In genomic region chr2:3332056-3332455, GRCm38 (mm10) we compare ENCODE assay signal across 8 mouse cellular contexts. TPM values are rescaled to one million over a fixed set of nuclear protein-coding genes. Genes with fewer than 3 reads are reported as not detected.
DNase-seq lines count a peak whose midpoint lies in the region; ATAC-seq and TF ChIP-seq lines count a peak whose summit lies in the region.

No protein-coding gene starts in this region.

- peaks cover 24% of the 10 kb centered on the region for H3K4me1 ChIP-seq in lung, embryonic 15.5 days
- peaks cover 9% of the 10 kb centered on the region; the same call in 1 of the 2 replicates for H3K4me1 ChIP-seq in embryonic facial prominence, embryonic 12.5 days
- peaks cover 3% of the 10 kb centered on the region; the same call in 1 of the 2 replicates for H3K4me1 ChIP-seq in intestine, postnatal 0 days (replicated peaks; ENCODE audit: control insufficient read depth, insufficient read depth, low read length)
- H3K4me1 ChIP-seq in neural tube, embryonic 15.5 days: peaks cover 30% of the 10 kb centered on the region

- peak overlapping the region; percentile 68 for H3K4me3 ChIP-seq in lung, embryonic 15.5 days
- peak overlapping the region; percentile 70 for H3K4me3 ChIP-seq in embryonic facial prominence, embryonic 12.5 days
- peak overlapping the region; percentile 76 for H3K4me3 ChIP-seq in intestine, postnatal 0 days (ENCODE audit: low read depth, low read length)
- peak overlapping the region; percentile 71 for H3K4me3 ChIP-seq in neural tube, embryonic 15.5 days (replicated peaks)

- H3K36me3 ChIP-seq in lung, embryonic 15.5 days: peaks cover 20% of the 10 kb centered on the region
- H3K36me3 ChIP-seq in embryonic facial prominence, embryonic 12.5 days: peaks cover 15% of the 10 kb centered on the region
- H3K36me3 ChIP-seq in intestine, postnatal 0 days (ENCODE audit: control insufficient read depth, insufficient read depth): peaks cover 11% of the 10 kb centered on the region
- H3K36me3 ChIP-seq in neural tube, embryonic 15.5 days: peaks cover 23% of the 10 kb centered on the region

- peak overlapping the region; percentile 62 for H3K27ac ChIP-seq in lung, embryonic 15.5 days
- H3K27ac ChIP-seq in embryonic facial prominence, embryonic 12.5 days: peak overlapping the region; percentile 54; the same call in 1 of the 2 replicates
- peak overlapping the region; percentile 84 for H3K27ac ChIP-seq in intestine, postnatal 0 days (ENCODE audit: low read depth, low read length)
- peak overlapping the region; percentile 91 for H3K27ac ChIP-seq in neural tube, embryonic 15.5 days (replicated peaks)

- no peak for DNase-seq in lung, postnatal 14 days
- DNase-seq in Muller cell, postnatal 12 days (ENCODE audit: inconsistent ontology term): no peak
- no peak for DNase-seq in kidney, adult 9 months
- no peak for DNase-seq in adrenal gland, adult 18-20 months (ENCODE audit: low spot score in 2 of 2)

- TF ChIP-seq CTCF in intestine, postnatal 0 days (IDR thresholded peaks at IDR 0.05; ENCODE audit: low read depth): no peak

- peaks cover 14% of the 10 kb centered on the region for H3K27me3 ChIP-seq in lung, embryonic 15.5 days
- H3K27me3 ChIP-seq in embryonic facial prominence, embryonic 12.5 days: peaks cover 7% of the 10 kb centered on the region
- no peaks in the 10 kb centered on the region for H3K27me3 ChIP-seq in intestine, postnatal 0 days (replicated peaks; ENCODE audit: control insufficient read depth, insufficient read depth, low read length)
- H3K27me3 ChIP-seq in neural tube, embryonic 15.5 days (replicated peaks): no peaks in the 10 kb centered on the region

- WGBS in lung, embryonic 15.5 days: under 1% methylated on average over 21 of the region's 21 CpGs
- 2% methylated on average over 21 of the region's 21 CpGs for WGBS in embryonic facial prominence, embryonic 12.5 days
- WGBS in intestine, postnatal 0 days: under 1% methylated on average over 21 of the region's 21 CpGs
- WGBS in neural tube, embryonic 15.5 days: 2% methylated on average over 21 of the region's 21 CpGs

- H3K9me3 ChIP-seq in lung, embryonic 15.5 days: no peaks in the 10 kb centered on the region
- no peaks in the 10 kb centered on the region for H3K9me3 ChIP-seq in embryonic facial prominence, embryonic 12.5 days
- no peaks in the 10 kb centered on the region for H3K9me3 ChIP-seq in intestine, postnatal 0 days (ENCODE audit: control insufficient read depth)
- no peaks in the 10 kb centered on the region for H3K9me3 ChIP-seq in neural tube, embryonic 15.5 days (replicated peaks)

- ATAC-seq in lung, embryonic 15.5 days (ENCODE audit: borderline replicate concordance, extremely low read depth, low FRiP score, low TSS enrichment): no peak
- ATAC-seq in embryonic facial prominence, embryonic 12.5 days (ENCODE audit: insufficient number of reproducible peaks, insufficient read depth, low FRiP score, low TSS enrichment): no peak; the same call in 1 of the 2 replicates
- peak; percentile 1 for ATAC-seq in intestine, postnatal 0 days
- peak; percentile 45; the same call in 1 of the 2 replicates for ATAC-seq in neural tube, embryonic 15.5 days (ENCODE audit: low FRiP score)

- H3K4me2 ChIP-seq in lung, embryonic 15.5 days: peak overlapping the region; percentile 62
- peak overlapping the region; percentile 64 for H3K4me2 ChIP-seq in embryonic facial prominence, embryonic 12.5 days (replicated peaks)
- peak overlapping the region; percentile 84 for H3K4me2 ChIP-seq in intestine, postnatal 0 days (replicated peaks; ENCODE audit: low read depth)
- peak overlapping the region; percentile 71 for H3K4me2 ChIP-seq in neural tube, embryonic 15.5 days

- H3K9ac ChIP-seq in lung, embryonic 15.5 days: peak overlapping the region; percentile 68
- H3K9ac ChIP-seq in embryonic facial prominence, embryonic 12.5 days: peak overlapping the region; percentile 65
- peak overlapping the region; percentile 77 for H3K9ac ChIP-seq in intestine, postnatal 0 days (ENCODE audit: low read depth, low read length)
- H3K9ac ChIP-seq in neural tube, embryonic 15.5 days (replicated peaks): peak overlapping the region; percentile 85

RNA-seq across cellular contexts. Expression of gene Rpp38, which starts 0.4 kb away (rescaled TPM):
- polyA plus RNA-seq in lung, embryonic 15.5 days (2015; fragmentation: Nextera tagmentation; extraction: Ambion mirVana): 18.3 and 19.6 TPM in 2 replicates
- 17.9 and 19.4 TPM in 2 replicates for polyA plus RNA-seq in embryonic facial prominence, embryonic 12.5 days (2016; fragmentation: Nextera tagmentation; extraction: Ambion mirVana)
- 15.4 and 15.6 TPM in 2 replicates for polyA plus RNA-seq in intestine, postnatal 0 days (2015; fragmentation: Nextera tagmentation; extraction: Ambion mirVana)
- 11.6 and 14.1 TPM in 2 replicates for polyA plus RNA-seq in neural tube, embryonic 15.5 days (2015; fragmentation: Nextera tagmentation; extraction: Ambion mirVana)
- 10 to 100 TPM; 13.1 to 16.3 TPM for total RNA-seq in adrenal gland, adult 18-20 months (2021)

RNA-seq across cellular contexts. Expression of gene Acbd7, which starts 3.9 kb away (rescaled TPM):
- 1.1 and 2.0 TPM in 2 replicates for polyA plus RNA-seq in lung, embryonic 15.5 days (2015; fragmentation: Nextera tagmentation; extraction: Ambion mirVana)
- polyA plus RNA-seq in embryonic facial prominence, embryonic 12.5 days (2016; fragmentation: Nextera tagmentation; extraction: Ambion mirVana): 0.79 and 1.7 TPM in 2 replicates
- polyA plus RNA-seq in intestine, postnatal 0 days (2015; fragmentation: Nextera tagmentation; extraction: Ambion mirVana): 0.40 and 0.63 TPM in 2 replicates
- polyA plus RNA-seq in neural tube, embryonic 15.5 days (2015; fragmentation: Nextera tagmentation; extraction: Ambion mirVana): 4.3 and 5.2 TPM in 2 replicates
- total RNA-seq in adrenal gland, adult 18-20 months (2021): under 1 TPM in 1 of 2 experiments, not detected in 1; 0.64 TPM

RNA-seq across cellular contexts. Expression of gene Nmt2, which starts 48.0 kb away (rescaled TPM):
- 37.9 and 42.1 TPM in 2 replicates for polyA plus RNA-seq in lung, embryonic 15.5 days (2015; fragmentation: Nextera tagmentation; extraction: Ambion mirVana)
- polyA plus RNA-seq in embryonic facial prominence, embryonic 12.5 days (2016; fragmentation: Nextera tagmentation; extraction: Ambion mirVana): 44.0 and 45.1 TPM in 2 replicates
- 20.0 and 21.0 TPM in 2 replicates for polyA plus RNA-seq in intestine, postnatal 0 days (2015; fragmentation: Nextera tagmentation; extraction: Ambion mirVana)
- 88.6 and 106 TPM in 2 replicates for polyA plus RNA-seq in neural tube, embryonic 15.5 days (2015; fragmentation: Nextera tagmentation; extraction: Ambion mirVana)
- total RNA-seq in adrenal gland, adult 18-20 months (2021): 10 to 100 TPM; 36.6 to 62.1 TPM

Comparison
In these comparisons a context has a peak if more than half of its experiments do, and no peak if none do; other contexts are left out.
1. ATAC-seq: peak in intestine, postnatal 0 days (single experiment) and neural tube, embryonic 15.5 days (single experiment); none in lung, embryonic 15.5 days (single experiment) and embryonic facial prominence, embryonic 12.5 days (single experiment).
2. Peak in every context shown above with its lines, with median percentiles within 50 percentile points of each other: H3K27ac ChIP-seq, H3K4me2 ChIP-seq, H3K4me3 ChIP-seq and H3K9ac ChIP-seq.